Mouse (Mus musculus) CH12.LX (cell line): ENCODE data around the gene Grsf1. TPM values are rescaled to one million over a fixed set of nuclear protein-coding genes. Genes with fewer than 3 reads are reported as not detected.

Experiments used
- DNase-seq: peaks from one replicate; pipeline ENCODE4 v3.0.0-alpha.2; 2013; ENCODE audit errors: extremely low read depth
- H3K27ac ChIP-seq: 2 replicates; pipeline ENCODE4 v1.5.1; 2012; ENCODE audit warnings: low read depth, mild to moderate bottlenecking, control low read depth, moderate library complexity; ENCODE audit not compliant: insufficient read depth
- H3K27me3 ChIP-seq: replicated peaks from 2 replicates; pipeline ENCODE3; 2012; ENCODE audit warnings: inconsistent platforms
- H3K36me3 ChIP-seq, 2 experiments: replicated peaks in 1 of 2; 2 replicates each; pipeline versions ENCODE3 to v1.6.1; 2012; ENCODE audit warnings: inconsistent platforms in 1 of 2, low read length in 1 of 2, mild to moderate bottlenecking in 1 of 2, mixed read lengths in 1 of 2, moderate library complexity in 1 of 2; ENCODE audit not compliant: control insufficient read depth in 1 of 2, insufficient read depth in 1 of 2
- H3K4me1 ChIP-seq, 2 experiments: 2 replicates each; pipeline ENCODE4 v1.6.1; 2012; ENCODE audit warnings: inconsistent platforms in 1 of 2, moderate library complexity in 1 of 2; ENCODE audit not compliant: insufficient read depth in 2 of 2, control insufficient read depth in 1 of 2
- H3K4me2 ChIP-seq: 2 replicates; pipeline ENCODE4 v1.6.1; 2012; ENCODE audit warnings: low read depth, mild to moderate bottlenecking, control low read depth; ENCODE audit not compliant: poor library complexity, insufficient read depth, severe bottlenecking
- H3K4me3 ChIP-seq, 3 experiments: fragments of 150-350 bp in 1 of 3; sonication (generic) in 1 of 3; replicated peaks in 1 of 3; 2 replicates each; pipeline versions ENCODE3 to v1.5.1; 2011 to 2012; ENCODE audit warnings: low read depth in 2 of 3, low read length in 2 of 3, mild to moderate bottlenecking in 2 of 3, moderate library complexity in 2 of 3, control low read depth in 1 of 3, improper control_type of control experiment in 1 of 3, inconsistent platforms in 1 of 3, mixed read lengths in 1 of 3; ENCODE audit not compliant: poor library complexity in 1 of 3
- H3K79me2 ChIP-seq: replicated peaks from 2 replicates; pipeline ENCODE4 v1.6.1; 2012; ENCODE audit warnings: mild to moderate bottlenecking, moderate library complexity; ENCODE audit not compliant: control insufficient read depth, poor library complexity, insufficient read depth, severe bottlenecking; ENCODE audit errors: extremely low read depth
- H3K9ac ChIP-seq: 2 replicates; pipeline ENCODE4 v1.6.1; 2012; ENCODE audit warnings: low read depth, mild to moderate bottlenecking, control low read depth, moderate library complexity; ENCODE audit not compliant: insufficient read depth
- H3K9me3 ChIP-seq: replicated peaks from 2 replicates; pipeline ENCODE3; 2012; ENCODE audit warnings: low read length, inconsistent platforms, mixed read lengths
- CHD1 ChIP-seq: IDR thresholded peaks from 2 replicates; pipeline ENCODE4 v1.6.1; 2012; ENCODE audit warnings: low read depth, low read length, improper control_type of control experiment, inconsistent platforms
- CHD2 ChIP-seq: IDR thresholded peaks from 2 replicates; pipeline ENCODE4 v1.6.1; 2011; ENCODE audit warnings: low read length, improper control_type of control experiment
- EP300 ChIP-seq: IDR thresholded peaks from 2 replicates; pipeline ENCODE4 v1.6.1; 2011; ENCODE audit warnings: low read length, improper control_type of control experiment
- GABPA ChIP-seq: IDR thresholded peaks from 2 replicates; pipeline ENCODE4 v1.6.1; 2012; ENCODE audit warnings: low read depth, low read length, improper control_type of control experiment, inconsistent platforms; ENCODE audit not compliant: insufficient replicate concordance
- JUND ChIP-seq: conservative IDR thresholded peaks from 2 replicates; pipeline ENCODE4 v1.6.1; 2011; ENCODE audit warnings: low read depth, low read length, improper control_type of control experiment
- KAT2A ChIP-seq: IDR thresholded peaks from 2 replicates; pipeline ENCODE4 v1.6.1; 2012; ENCODE audit warnings: low read length, improper control_type of control experiment, inconsistent platforms; ENCODE audit not compliant: insufficient replicate concordance
- MAZ ChIP-seq: IDR thresholded peaks from 2 replicates; pipeline ENCODE4 v1.6.1; 2012; ENCODE audit warnings: low read depth, mild to moderate bottlenecking, inconsistent platforms, low read length, improper control_type of control experiment, moderate library complexity
- MXI1 ChIP-seq: IDR thresholded peaks from 2 replicates; pipeline ENCODE4 v1.6.1; 2011; ENCODE audit warnings: mild to moderate bottlenecking, low read depth, low read length, improper control_type of control experiment
- MYC ChIP-seq: IDR thresholded peaks from 2 replicates; pipeline ENCODE4 v1.6.1; 2011; ENCODE audit warnings: low read depth, mild to moderate bottlenecking, improper control_type of control experiment, low read length
- NELFE ChIP-seq: IDR thresholded peaks from 2 replicates; pipeline ENCODE4 v1.6.1; 2011; ENCODE audit warnings: low read depth, low read length, improper control_type of control experiment
- NRF1 ChIP-seq: IDR thresholded peaks from 2 replicates; pipeline ENCODE4 v1.6.1; 2014; ENCODE audit warnings: low read depth, mild to moderate bottlenecking, inconsistent platforms, low read length, improper control_type of control experiment, moderate library complexity
- TBP ChIP-seq: conservative IDR thresholded peaks from 2 replicates; pipeline ENCODE4 v1.6.1; 2011; ENCODE audit warnings: low read depth, low read length, improper control_type of control experiment
- TCF12 ChIP-seq: IDR thresholded peaks from 2 replicates; pipeline ENCODE4 v1.6.1; 2014; ENCODE audit warnings: low read depth, mild to moderate bottlenecking, inconsistent platforms, low read length, improper control_type of control experiment
- USF1 ChIP-seq: IDR thresholded peaks from 2 replicates; pipeline ENCODE4 v1.6.1; 2014; ENCODE audit warnings: low read depth, mild to moderate bottlenecking, inconsistent platforms, low read length, improper control_type of control experiment
- ZKSCAN1 ChIP-seq: IDR thresholded peaks from 2 replicates; pipeline ENCODE4 v1.6.1; 2012; ENCODE audit warnings: low read depth, inconsistent platforms, low read length, improper control_type of control experiment, borderline replicate concordance
- ZNF384 ChIP-seq: IDR thresholded peaks from 2 replicates; pipeline ENCODE4 v1.6.1; 2012; ENCODE audit warnings: low read depth, low read length, improper control_type of control experiment, inconsistent platforms
- dilution Hi-C: fragments of 300-500 bp; cut with MboI; formaldehyde crosslinking; loops from 2 replicates; pipeline ENCODE4 v1.14.3; 2020; ENCODE audit warnings: low sequenced_read_pairs; ENCODE audit not compliant: extremely low pct_unique_long_range_greater_than_20kb, extremely low pct_ligation_motif_present
- in situ Hi-C: fragments of 300-500 bp; cut with MboI; formaldehyde crosslinking; loops from 3 replicates; pipeline ENCODE4 v1.14.3; 2019; ENCODE audit warnings: low sequenced_read_pairs, low pct_ligation_motif_present, low pct_unique_long_range_greater_than_20kb, mixed read lengths
- polyA plus RNA-seq: library from polyadenylated mRNA; unstranded; fragments of >175 nt; gene quantifications from 2 replicates; pipeline ENCODE4 v1.2.1, GENCODE M21; 2012; ENCODE audit warnings: low read depth; ENCODE audit not compliant: insufficient read length
- total RNA-seq, 2 experiments: library from RNA; depleted of rRNA; stranded (reverse); fragments of 300-350 nt in 1 of 2; fragments of >200 nt in 1 of 2; gene quantifications; 2 replicates each; pipeline ENCODE4 v1.2.3; 2012 to 2014

Gene Grsf1
- total and polyA plus RNA-seq, 3 experiments: 56.8 to 109 (median 100) TPM

DNA sequence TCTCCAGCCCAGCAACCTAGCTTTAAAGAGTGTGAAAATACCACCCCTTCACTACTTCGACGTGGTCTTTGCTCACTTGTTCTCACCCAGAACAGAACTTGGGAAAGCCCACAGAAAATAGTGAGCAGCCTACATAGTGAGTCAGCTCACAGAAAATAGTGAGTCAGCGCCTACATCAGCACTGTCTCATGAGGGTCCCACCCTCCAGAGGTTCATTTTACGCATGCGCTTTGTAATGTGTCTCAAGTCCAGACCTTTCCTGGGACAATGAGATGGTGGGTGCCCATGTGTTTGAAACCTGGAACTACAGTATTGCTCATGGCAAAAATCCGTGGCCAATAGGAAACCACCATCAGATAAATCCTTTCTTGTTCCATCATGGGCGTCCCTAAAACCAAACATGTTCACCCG, 12.0 kb upstream of the Grsf1 start:
- Histone ChIP-seq H3K4me1 (peaks cover 0 to 3% of the 10 kb centered on the region in 2 experiments; a peak in 1 of 4 replicates), H3K27ac (no peak overlapping the region), H3K79me2 (no peaks in the 10 kb centered on the region), H3K4me3 (no peak overlapping the region), H3K9ac (no peak overlapping the region), H3K4me2 (no peak overlapping the region), H3K36me3 (no peaks in the 10 kb centered on the region), H3K27me3 (no peaks in the 10 kb centered on the region), H3K9me3 (no peaks in the 10 kb centered on the region)
- dilution Hi-C loops: no loop called here
- DNase-seq: no peak
- in situ Hi-C loops: no loop called here
- TF ChIP-seq USF1 (no peak), TBP (no peak), ZNF384 (no peak), MXI1 (no peak), MYC (no peak), KAT2A (no peak), ZKSCAN1 (no peak), GABPA (no peak), MAZ (no peak), NELFE (no peak), NRF1 (no peak)

- Histone ChIP-seq H3K79me2 (no peaks in the 10 kb centered on the region), H3K4me1 (peaks cover 0 to 3% of the 10 kb centered on the region in 2 experiments; a peak in 1 of 4 replicates), H3K27ac (no peak overlapping the region), H3K36me3 (no peaks in the 10 kb centered on the region), H3K9ac (no peak overlapping the region), H3K27me3 (no peaks in the 10 kb centered on the region), H3K9me3 (no peaks in the 10 kb centered on the region), H3K4me3 (no peak overlapping the region), H3K4me2 (no peak overlapping the region)
- in situ Hi-C loops: no loop called here
- dilution Hi-C loops: no loop called here
- DNase-seq: no peak
- TF ChIP-seq USF1 (no peak), NELFE (no peak), GABPA (no peak), CHD2 (no peak), MXI1 (no peak), JUND (no peak), EP300 (no peak), NRF1 (no peak), CHD1 (no peak), TCF12 (no peak)
Observed at GRCm38 (mm10) chr5:88685745-88686299, 9.9 kb upstream of the Grsf1 start.
